Mouse (Mus musculus) cerebellum, postnatal 14 days (tissue): Measurements from ENCODE around the gene Esp23.
"Not testable (repeated sequence)": the region's sequence is repeated elsewhere in the genome, so short reads cannot be mapped to it uniquely, and the experiment has no call there.

Experiments used
- DNase-seq, 2 experiments: peaks; one replicate each; pipeline ENCODE4 v3.0.0; 2021; ENCODE audit warnings: mixed read lengths in 2 of 2

The Esp23 gene

DNA sequence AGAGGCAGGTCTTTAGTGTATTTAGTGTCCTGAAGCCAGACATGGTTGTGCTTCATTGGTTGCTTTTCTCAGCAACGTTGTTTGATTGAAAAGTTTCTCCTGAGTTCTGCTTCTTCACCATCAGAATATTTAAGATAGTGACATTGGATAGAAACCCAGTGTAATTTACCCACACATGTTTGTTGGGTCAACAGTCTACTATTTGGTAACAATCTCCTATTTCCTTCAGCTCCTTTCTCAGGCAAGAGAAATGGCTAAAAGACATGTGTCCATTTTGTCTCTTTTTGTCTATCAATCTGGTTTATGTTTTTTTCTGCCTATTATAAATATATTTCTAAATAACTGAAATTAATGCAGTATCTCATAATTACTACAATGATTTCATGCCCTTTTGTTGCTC is at the start of gene Esp23:
Gene Esp23, minus strand, starts transcription at position 101 of the 400 bp plus-strand sequence.
- no peak for DNase-seq

DNA sequence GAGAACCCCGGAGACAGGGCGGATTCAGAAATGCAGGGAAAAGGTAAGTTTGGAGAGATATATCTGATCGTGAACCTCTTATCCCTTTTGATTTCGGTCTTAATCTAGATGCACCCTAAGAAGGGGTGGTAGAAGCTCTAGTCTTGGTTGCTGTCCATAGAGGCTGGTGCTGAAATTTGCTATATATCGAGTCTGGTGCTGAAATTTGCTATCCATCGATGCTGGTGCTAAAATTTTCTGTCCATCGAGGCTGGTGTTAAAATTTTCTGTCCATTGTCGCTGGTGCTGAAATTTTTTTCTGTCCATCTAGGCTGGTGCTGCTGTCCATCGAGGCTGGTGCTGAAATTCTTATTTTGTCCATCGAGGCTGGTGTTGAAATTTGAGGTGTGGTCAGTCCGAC is 30.3 kb upstream of the Esp23 start:
- not testable (repeated sequence) for DNase-seq

DNA sequence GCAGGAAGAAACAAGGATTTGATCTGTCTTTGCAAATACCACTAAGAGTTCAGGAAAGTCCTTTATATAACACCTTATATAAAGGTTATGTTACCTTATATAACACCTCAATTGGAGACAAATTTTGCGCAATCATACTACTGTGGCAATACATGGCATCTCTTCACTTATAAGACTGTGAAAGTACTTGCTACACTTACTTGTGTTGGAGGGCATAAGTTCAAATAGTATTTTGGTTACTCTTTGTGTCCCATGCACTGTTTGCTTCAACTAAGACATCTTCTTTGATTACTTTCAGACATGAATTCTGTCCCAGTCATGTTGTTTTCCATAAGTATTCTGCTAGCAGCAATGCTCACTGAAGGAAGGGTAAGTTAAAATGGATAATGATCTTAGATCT is 18.2 kb upstream of the Esp23 start, which contains the start of gene Esp22:
Gene Esp22, plus strand, starts transcription at position 301 of the 400 bp plus-strand sequence.
- no peak for DNase-seq

DNA sequence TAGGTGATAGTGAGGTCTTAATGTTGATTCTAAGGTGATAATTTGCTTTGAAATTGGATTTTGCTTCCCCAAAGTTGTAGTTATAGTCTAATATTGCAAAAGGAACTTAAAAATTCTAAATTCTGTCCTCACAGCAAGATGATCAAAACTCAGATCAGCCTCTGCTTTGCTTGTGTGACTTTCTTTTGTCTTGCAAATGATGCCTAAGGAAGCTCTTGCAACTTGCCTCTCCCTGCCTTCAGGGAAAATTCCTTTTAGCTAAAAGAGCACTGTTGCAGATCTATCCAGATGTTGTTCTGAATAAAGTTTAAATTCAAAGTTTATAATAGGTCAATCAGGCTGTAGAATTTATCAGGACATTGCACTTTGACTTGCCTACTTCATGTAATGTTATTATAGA is 13.2 kb downstream of the Esp23 start:
- DNase-seq: no peak

DNA sequence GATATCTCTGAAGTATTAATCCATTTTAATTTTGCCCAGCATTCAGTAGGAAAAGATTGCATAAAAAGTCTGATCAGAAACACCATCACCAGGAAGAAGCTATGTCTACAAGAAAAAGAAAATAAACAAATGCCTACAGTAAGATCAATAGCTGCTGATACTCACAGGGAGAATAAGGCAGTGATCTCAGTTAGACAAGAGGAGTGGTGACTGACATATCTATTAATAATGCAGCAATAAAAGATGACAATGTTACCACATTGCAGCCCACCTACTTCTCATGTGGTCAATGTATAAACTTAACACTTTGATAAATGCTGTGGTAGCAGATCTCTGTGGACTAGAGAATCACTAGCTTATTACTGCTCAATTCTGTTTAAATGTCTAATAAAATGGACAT is 33.6 kb downstream of the Esp23 start, which contains the start of gene Gm21903:
Gene Gm21903, minus strand, starts transcription at position 101 of the 400 bp plus-strand sequence.
- DNase-seq: no peak

DNA sequence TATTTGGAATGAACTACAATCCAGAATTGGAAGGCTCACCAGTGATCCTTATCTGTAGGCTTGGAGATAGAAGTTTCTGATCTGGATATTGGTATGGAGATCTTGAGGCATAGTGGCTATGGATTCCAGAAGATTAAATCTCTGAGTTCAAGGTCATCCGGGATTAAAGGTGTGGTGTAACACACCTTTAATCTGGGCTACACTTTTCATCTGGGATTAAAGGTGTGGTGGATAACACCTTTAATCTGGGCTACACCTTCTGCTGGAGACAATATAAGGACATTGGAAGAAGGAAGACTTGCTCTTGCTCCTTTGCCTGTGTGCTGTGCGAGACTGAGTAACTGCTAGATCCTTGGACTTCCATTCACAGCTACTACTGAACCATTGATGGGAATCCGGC is 40.4 kb downstream of the Esp23 start, which contains the start of gene Esp24:
Gene Esp24, plus strand, starts transcription at position 301 of the 400 bp plus-strand sequence.
- not testable (repeated sequence) for DNase-seq
